In genomic region chr7:44748101-44749044, GRCm38 (mm10) we compare ENCODE assay signal across 7 mouse cellular contexts. TPM values are rescaled to one million over a fixed set of nuclear protein-coding genes. Genes with fewer than 3 reads are reported as not detected.
DNase-seq lines count a peak whose midpoint lies in the region; ATAC-seq lines count a peak whose summit lies in the region.

Gene Vrk3 (plus strand): TSS chr7:44748413.

- under 1% methylated on average over 44 of the region's 44 CpGs for WGBS in intestine, embryonic 15.5 days
- under 1% methylated on average over 44 of the region's 44 CpGs for WGBS in midbrain, embryonic 10.5 days

- no peaks in the 10 kb centered on the region for H3K9me3 ChIP-seq in intestine, embryonic 15.5 days
- H3K9me3 ChIP-seq in midbrain, embryonic 10.5 days (replicated peaks): no peaks in the 10 kb centered on the region

- H3K4me2 ChIP-seq in intestine, embryonic 15.5 days (replicated peaks): peak within 1 kb of the TSS; percentile 70

- peak within 1 kb of the TSS; percentile 68 for H3K4me3 ChIP-seq in intestine, embryonic 15.5 days (replicated peaks)
- H3K4me3 ChIP-seq in midbrain, embryonic 10.5 days: peak within 1 kb of the TSS; percentile 82

- no peaks in the 10 kb centered on the region for H3K27me3 ChIP-seq in intestine, embryonic 15.5 days (replicated peaks)
- no peaks in the 10 kb centered on the region for H3K27me3 ChIP-seq in midbrain, embryonic 10.5 days (ENCODE audit: low read depth, poor library complexity, severe bottlenecking)

- peak; percentile 96 for DNase-seq in adrenal gland, adult 2 months
- DNase-seq in embryo, embryonic 11.5 days (ENCODE audit: low read depth, low spot score): peak; percentile 89
- peak; percentile 88 for DNase-seq in gastrocnemius, postnatal 36 days
- DNase-seq in left cerebral cortex, postnatal 25 days (ENCODE audit: low spot score in 2 of 2): peak; percentile 95 to 98
- peak; percentile 95 for DNase-seq in midbrain, embryonic 10.5 days (ENCODE audit: low spot score)
- DNase-seq in right cerebral cortex, postnatal 4 days: peak; percentile 83

- peak; percentile 99 for ATAC-seq in intestine, embryonic 15.5 days

- H3K36me3 ChIP-seq in intestine, embryonic 15.5 days: peaks cover 4% of the 10 kb centered on the region; the same call in 1 of the 2 replicates
- H3K36me3 ChIP-seq in midbrain, embryonic 10.5 days: peaks cover 15% of the 10 kb centered on the region

- H3K27ac ChIP-seq in intestine, embryonic 15.5 days: peak within 1 kb of the TSS; percentile 94
- peak within 1 kb of the TSS; percentile 87 for H3K27ac ChIP-seq in midbrain, embryonic 10.5 days (replicated peaks)

- peaks cover 10% of the 10 kb centered on the region; the same call in 1 of the 2 replicates for H3K4me1 ChIP-seq in intestine, embryonic 15.5 days (replicated peaks)
- H3K4me1 ChIP-seq in midbrain, embryonic 10.5 days: peaks cover 42% of the 10 kb centered on the region

- intact Hi-C loops in gastrocnemius, postnatal 36 days (cut with DNase I): no loop called here
- intact Hi-C loops in left cerebral cortex, postnatal 25 days (cut with DNase I): loop anchor here (2.0 kb wide), 1 partner anchor 66 kb away; no protein-coding TSS in a partner anchor

- H3K9ac ChIP-seq in intestine, embryonic 15.5 days: peak within 1 kb of the TSS; percentile 69

RNA-seq across cellular contexts. Expression of gene Vrk3, which starts in this region (rescaled TPM):
- total RNA-seq in adrenal gland, adult 2 months (2021): 10 to 100 TPM; 49.2 to 61.1 TPM
- polyA plus RNA-seq in adrenal gland, adult 2 months (2012; rRNA removed): 44.1 and 48.4 TPM in 2 replicates
- 10 to 100 TPM; 16.1 to 18.6 TPM for total RNA-seq in gastrocnemius, postnatal 36 days (2021)
- polyA plus RNA-seq in intestine, embryonic 15.5 days (2015; fragmentation: Nextera tagmentation; extraction: Ambion mirVana): 36.0 and 39.4 TPM in 2 replicates
- total RNA-seq in left cerebral cortex, postnatal 25 days (2021): 10 to 100 TPM; 26.0 to 29.4 TPM
- 44.7 and 49.5 TPM in 2 replicates for polyA plus RNA-seq in midbrain, embryonic 10.5 days (2016; fragmentation: Nextera tagmentation; extraction: Ambion mirVana)

Comparison
In these comparisons a context has a peak if more than half of its experiments do, and no peak if none do; other contexts are left out.
1. Peak in every context shown above with its lines: DNase-seq, ATAC-seq, H3K4me3 ChIP-seq and H3K27ac ChIP-seq.